Mouse (Mus musculus): ENCODE data around the gene Pp2d1. TPM values are rescaled to one million over a fixed set of nuclear protein-coding genes. Genes with fewer than 3 reads are reported as not detected.

The Pp2d1 gene
- 0.02 TPM in 1 of 2 replicates, not detected in the other for polyA plus RNA-seq (2012)

DNA sequence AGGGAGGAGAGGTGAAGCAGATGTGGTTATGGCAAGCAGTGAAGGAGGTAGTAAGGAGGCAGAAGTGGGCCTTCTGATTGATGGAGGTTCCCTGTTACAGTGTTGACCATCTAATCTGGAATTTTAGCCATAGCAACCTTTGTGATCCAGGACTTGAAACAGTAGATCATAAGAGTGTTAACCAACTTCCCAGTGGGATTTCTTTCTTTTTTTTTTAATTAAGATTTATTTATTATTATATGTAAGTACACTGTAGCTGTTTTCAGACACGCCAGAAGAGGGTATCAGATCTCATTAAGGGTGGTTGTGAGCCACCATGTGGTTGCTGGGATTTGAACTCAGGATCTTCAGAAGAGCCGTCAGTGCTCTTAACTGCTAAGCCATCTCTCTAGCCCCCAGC lies at the start of gene Pp2d1:
Gene Pp2d1, minus strand, starts transcription at position 101 of the 400 bp plus-strand sequence.

GRCm38 (mm10) chr17:53566161-53566918 lies 27.1 kb upstream of the Pp2d1 start, which contains the start of gene Kat2b:
TSS of gene Kat2b (plus strand) at chr17:53566861.

GRCm38 (mm10) chr17:53478858-53479603 lies 60.2 kb downstream of the Pp2d1 start, which contains the start of gene Rab5a:
TSS of gene Rab5a (plus strand) at chr17:53479234.

GRCm38 (mm10) chr17:53462603-53463495 lies 76.4 kb downstream of the Pp2d1 start, which contains the start of gene Efhb:
TSS of gene Efhb (minus strand) at chr17:53463321.

Other genes starting within 250 kb of the Pp2d1 start
- not detected in 2 replicates for gene Efhb, start 76.1 kb downstream of the Pp2d1 start, polyA plus RNA-seq (2012)
- 14.5 and 27.1 TPM in 2 replicates for gene Rab5a, start 60.2 kb downstream of the Pp2d1 start, polyA plus RNA-seq (2012)
- 3.2 and 4.3 TPM in 2 replicates for gene Kat2b, start 27.4 kb upstream of the Pp2d1 start, polyA plus RNA-seq (2012)
- 11.6 and 16.6 TPM in 2 replicates for gene Sgo1, start 149.9 kb upstream of the Pp2d1 start, polyA plus RNA-seq (2012)

Measured in megakaryocyte-erythroid progenitor cell, adult 5 weeks (primary cell).